Mouse (Mus musculus): ENCODE data around the gene Mgat5b.

The Mgat5b gene

GRCm38 (mm10) chr11:116919186-116920020, 740 bp downstream of the Mgat5b start:
- DNase-seq (ENCODE audit: low spot score) = peak; percentile 38

DNA sequence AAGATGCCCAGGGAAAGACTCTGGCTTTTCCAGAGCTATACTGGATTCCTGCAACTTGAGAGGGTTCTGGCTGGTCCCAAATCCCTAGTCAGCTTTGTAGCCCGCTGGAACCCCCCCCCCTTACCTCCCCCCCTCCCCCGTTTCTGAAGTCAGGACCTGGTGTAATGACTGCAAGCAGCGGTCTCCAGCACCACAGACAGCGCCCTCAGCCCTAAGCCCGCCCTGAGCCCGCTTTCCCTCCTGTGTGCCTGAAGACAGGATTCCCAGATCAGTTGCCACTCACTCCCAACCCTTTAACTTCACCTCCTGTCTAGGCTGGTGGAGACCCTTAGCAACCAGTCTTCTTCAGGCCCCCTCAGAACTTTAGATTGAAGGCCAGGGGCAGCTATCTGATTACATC, 2.1 kb downstream of the Mgat5b start:
- peak; percentile 63 for DNase-seq (ENCODE audit: low spot score)

DNA sequence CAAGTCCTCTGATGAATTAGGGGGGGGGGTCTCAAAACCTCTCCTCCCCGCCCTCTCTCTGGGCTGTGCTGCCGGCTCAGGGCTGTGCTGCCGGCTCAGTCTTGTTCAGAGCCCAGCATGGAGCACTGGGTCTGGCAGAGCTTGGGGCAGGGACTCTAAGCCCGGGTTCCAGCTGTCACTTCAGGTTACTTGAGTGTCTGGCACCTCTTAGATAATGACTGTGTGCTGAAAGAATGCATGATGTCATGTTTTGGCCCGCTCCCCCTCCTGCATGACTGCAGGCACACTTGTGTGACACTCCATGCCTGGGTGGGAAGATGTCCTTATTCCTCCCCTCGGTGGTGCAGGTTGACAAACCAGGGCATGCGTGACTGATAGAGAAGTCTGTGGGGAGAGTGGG, 3.4 kb downstream of the Mgat5b start:
- peak; percentile 60 for DNase-seq (ENCODE audit: low spot score)

GRCm38 (mm10) chr11:116928031-116928430, 9.4 kb downstream of the Mgat5b start:
- DNase-seq (ENCODE audit: low spot score) = no peak

GRCm38 (mm10) chr11:116934862-116935261, 16.2 kb downstream of the Mgat5b start:
- DNase-seq (ENCODE audit: low spot score) = no peak

DNA sequence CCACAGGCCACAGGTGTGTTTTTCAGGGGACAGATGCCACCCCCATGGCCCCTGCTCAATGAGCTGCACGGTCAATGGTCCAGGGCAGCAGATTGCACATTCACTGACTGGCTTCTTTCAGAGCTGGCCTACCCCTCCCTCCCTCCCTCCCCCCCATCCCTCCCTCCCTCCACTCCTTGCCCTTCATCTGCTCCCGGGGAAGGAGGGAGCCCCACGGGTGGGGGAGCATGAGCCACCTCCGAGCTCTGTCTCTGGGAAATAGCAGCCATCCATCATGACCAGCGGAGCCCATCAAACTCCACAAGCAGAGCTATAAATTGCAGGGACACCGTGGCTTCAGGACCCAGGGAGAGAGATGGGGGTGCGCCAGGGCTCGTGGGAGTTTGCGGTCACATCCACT, 16.7 kb downstream of the Mgat5b start:
- no peak for DNase-seq (ENCODE audit: low spot score)

- no peak for DNase-seq (ENCODE audit: low spot score)
Measured at GRCm38 (mm10) chr11:116935917-116936316, 17.3 kb downstream of the Mgat5b start.

- no peak for DNase-seq (ENCODE audit: low spot score)
Measured at GRCm38 (mm10) chr11:116937141-116937540, 18.5 kb downstream of the Mgat5b start.

GRCm38 (mm10) chr11:116940088-116940855, 21.6 kb downstream of the Mgat5b start:
- no peak for DNase-seq (ENCODE audit: low spot score)

- no peak for DNase-seq (ENCODE audit: low spot score)
Measured at GRCm38 (mm10) chr11:116944346-116944745, 25.7 kb downstream of the Mgat5b start.

DNA sequence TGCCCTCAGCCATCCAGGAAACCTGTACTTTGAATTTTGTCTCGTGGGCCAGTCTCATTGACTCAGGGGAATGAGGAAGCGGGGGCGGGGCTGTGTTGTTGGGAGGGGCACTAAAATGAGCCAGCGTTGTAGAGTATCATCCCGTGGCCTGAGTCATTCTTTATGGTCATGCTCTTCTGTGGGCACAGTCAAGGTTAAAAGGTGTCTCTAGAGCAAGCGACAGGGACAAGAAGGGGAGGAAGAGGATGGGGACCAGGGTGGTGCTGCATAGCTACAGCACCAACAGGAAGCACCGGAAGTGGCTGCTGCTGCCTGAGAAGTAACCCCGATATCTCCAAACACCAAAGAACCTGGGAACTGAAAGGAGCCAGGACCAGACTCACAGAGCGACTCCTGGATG, 31.2 kb downstream of the Mgat5b start:
- DNase-seq (ENCODE audit: low spot score) = no peak

GRCm38 (mm10) chr11:116951429-116951828, 32.8 kb downstream of the Mgat5b start:
- DNase-seq (ENCODE audit: low spot score) = no peak

DNA sequence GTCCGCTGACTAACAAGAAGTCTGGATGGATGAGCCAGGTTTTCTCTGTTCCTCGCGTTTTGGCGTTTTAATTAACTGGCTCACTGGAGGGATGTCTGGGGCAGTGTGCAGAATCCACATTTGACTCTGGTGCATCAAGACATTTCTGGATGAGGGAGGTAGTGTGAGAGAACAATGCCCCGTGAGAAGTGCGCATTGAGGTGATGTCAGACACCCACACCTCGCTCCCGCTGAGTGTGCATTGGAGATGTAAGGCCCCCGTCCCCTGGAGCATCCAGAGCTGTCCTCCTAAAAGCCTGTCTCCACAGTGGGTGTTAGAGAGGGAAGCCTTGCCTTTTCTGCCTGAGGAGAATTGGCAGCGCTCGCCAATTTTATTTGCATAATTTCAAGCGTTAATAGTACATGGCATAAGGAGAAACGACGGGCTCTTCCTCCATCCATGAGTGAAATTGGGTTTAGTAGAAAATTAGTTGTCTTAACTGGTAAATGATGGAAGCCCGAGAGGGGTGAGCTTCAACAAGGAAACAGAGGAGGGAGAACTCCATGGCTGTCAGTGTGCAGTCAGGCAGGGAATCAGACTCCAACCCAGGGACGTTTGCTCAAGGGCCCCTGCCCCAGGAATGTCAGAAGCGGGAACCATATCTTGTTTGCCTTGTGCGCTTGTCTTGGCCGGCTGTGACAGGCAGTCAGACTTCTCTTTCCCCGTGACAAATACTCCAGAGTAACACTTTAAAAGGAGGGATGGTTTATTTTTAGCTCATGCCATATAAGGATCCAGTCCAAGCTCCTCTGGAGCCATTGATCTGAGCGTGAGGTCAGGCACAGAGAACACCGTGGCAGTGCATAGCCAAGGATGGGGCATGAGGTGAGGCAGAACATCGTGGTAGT, 35.8 kb downstream of the Mgat5b start:
- no peak for DNase-seq (ENCODE audit: low spot score)

GRCm38 (mm10) chr11:116958601-116959000, 39.9 kb downstream of the Mgat5b start:
- DNase-seq (ENCODE audit: low spot score) = no peak

GRCm38 (mm10) chr11:116965061-116965460, 46.4 kb downstream of the Mgat5b start:
- no peak for DNase-seq (ENCODE audit: low spot score)

DNA sequence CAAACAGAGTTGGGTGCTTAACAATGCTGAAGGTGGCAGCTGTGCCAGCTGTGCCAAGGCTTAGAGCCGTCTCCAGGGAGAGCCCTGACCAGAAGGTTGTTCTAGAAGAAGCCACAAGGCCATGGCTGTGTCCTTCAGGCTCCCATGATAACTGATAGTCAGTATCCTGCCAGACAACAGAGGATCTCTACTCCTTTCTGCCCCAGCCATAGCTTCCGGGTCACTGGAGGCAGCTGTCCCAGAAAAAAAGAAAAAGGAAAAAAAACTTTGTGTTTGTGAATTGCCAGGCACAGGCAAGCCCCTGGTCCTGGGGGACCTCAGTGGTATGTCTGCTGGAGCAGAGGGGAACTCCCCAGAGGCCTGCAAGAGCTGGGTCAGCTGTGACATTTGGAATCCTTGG, 47.3 kb downstream of the Mgat5b start:
- peak; percentile 54 for DNase-seq (ENCODE audit: low spot score)

DNA sequence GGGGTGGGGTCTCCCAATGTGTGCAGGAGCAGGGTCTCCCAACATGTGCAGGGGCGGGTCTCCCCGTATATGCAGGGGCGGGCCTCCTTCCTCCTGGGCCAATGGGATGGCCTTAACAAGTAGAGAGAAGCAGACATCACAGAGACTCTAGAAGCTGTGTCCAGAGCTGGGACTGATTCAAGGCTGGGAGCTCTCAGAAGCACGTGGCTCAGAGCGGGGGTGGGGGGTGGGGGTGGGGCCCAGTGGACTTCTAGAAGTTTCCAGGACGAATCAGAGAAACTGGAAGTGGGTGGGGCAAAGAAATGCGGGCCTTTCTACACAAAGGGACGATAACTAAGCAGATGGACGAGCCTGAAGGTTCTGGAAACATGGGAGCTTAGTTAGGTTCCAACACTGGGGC, 49.9 kb downstream of the Mgat5b start:
- DNase-seq (ENCODE audit: low spot score) = no peak

DNA sequence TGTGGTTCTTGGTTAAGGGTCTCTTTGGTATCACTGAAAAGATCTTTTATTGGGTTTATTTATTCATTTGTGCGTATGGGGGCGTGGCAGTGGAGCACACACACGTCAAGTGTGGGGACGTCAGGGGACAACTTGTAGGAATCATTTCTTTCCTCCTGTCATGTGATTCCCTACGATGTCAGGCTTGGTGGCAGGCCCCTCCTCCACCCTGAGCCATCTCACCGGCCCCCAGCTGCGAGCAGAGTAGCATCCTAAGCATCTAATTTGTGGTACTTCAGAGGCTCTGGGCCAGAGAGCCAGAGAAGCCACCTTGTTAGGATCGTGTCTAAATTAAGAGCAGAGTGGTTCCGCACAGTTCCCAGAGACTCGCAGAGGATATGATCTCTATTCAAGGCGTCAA, 50.8 kb downstream of the Mgat5b start:
- no peak for DNase-seq (ENCODE audit: low spot score)

DNA sequence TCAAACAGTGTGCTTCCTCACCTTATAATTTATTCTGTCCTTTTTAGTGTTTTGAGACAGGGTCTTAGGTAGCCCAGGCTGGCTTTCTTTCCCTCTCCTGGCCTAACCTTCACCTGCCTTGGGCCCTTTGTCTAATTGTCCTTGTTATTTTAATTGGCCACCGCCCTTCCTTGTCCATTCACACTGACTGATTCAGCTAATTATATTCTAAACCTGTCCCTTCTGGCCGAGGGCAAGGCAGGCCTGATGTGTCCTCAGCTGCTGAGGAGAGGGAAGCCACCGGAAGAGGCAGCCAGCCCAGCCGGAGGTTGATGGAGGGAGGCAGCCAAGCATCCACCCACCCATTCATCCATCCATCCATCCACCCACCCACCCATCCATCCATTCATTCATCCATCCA, 52.2 kb downstream of the Mgat5b start:
- DNase-seq (ENCODE audit: low spot score) = no peak

DNA sequence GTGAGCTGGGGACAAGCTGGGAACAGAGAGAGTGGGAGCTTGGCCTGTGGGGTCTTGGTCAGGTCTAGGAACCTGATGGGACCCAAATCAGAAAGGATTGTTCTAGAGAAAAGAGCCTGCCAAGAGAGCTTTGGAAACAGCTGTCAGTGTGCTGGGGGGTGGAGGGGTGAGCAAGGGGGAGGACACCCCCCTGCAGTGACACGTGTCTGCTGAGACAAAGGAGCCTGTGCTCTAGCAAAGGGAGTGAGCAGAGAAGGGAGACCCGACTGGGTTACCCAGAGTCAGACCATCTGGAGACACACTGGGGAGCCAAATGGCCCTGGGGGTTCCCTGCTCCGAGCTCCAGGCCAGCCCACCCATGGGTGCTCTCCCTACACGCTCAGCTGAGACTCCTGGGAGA, 54.2 kb downstream of the Mgat5b start:
- no peak for DNase-seq (ENCODE audit: low spot score)

- DNase-seq (ENCODE audit: low spot score) = no peak
Measured at GRCm38 (mm10) chr11:116973508-116973907, 54.8 kb downstream of the Mgat5b start.

GRCm38 (mm10) chr11:116974341-116974740, 55.7 kb downstream of the Mgat5b start:
- no peak for DNase-seq (ENCODE audit: low spot score)
